Mouse (Mus musculus) NIH3T3 (cell line): ENCODE measurements around the gene Tbc1d8b.

ENCODE experiments used
- DNase-seq: peaks from one replicate; pipeline ENCODE4 v3.0.0-alpha.2; 2012; ENCODE audit warnings: low read depth

Tbc1d8b gene

GRCm38 (mm10) chrX:139780988-139781387 is 96.2 kb downstream of the Tbc1d8b start:
- DNase-seq, result no peak

GRCm38 (mm10) chrX:139781563-139781962 is 96.8 kb downstream of the Tbc1d8b start:
- DNase-seq, result no peak

DNA sequence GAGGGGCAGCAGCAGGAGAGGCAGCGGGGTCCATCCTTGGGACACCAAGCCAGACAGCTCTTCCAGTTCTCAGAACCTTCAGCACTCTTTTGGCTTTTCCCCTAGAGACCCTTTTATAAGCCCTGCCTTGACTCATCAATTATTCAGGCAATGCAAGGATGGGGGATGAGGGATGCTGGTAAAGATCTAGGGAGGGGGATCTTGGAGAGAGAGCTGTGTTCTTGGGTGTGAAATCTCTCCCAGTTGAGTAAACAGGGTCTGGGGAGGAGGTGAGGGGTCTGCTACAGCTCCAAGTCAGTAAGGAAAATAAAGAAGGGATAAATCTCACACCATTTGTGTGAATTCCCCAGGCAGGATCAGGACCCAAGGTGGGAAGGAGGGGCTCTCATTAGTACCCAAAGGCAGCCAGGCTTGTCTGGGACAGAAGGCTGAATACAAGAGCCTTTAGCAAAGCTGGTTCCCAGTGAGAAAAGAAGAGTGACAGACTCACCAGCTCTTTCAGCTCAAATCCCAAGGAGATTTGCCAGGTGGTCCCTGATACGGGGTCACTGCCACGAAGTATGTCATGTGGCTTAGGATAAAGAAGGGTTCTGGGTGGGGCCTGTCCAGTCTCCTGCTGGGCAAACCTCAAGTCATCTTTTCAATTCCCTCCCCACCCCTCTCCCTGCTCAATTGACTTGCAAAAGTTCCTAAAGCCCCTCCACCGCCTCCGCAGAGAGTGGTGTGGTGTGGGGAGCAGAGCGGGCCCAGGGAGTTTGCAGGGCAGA is 97.7 kb downstream of the Tbc1d8b start, which contains the start of gene Ripply1:
Gene Ripply1, minus strand, starts transcription at position 76 of the 767 bp plus-strand sequence.
- DNase-seq, result no peak

DNA sequence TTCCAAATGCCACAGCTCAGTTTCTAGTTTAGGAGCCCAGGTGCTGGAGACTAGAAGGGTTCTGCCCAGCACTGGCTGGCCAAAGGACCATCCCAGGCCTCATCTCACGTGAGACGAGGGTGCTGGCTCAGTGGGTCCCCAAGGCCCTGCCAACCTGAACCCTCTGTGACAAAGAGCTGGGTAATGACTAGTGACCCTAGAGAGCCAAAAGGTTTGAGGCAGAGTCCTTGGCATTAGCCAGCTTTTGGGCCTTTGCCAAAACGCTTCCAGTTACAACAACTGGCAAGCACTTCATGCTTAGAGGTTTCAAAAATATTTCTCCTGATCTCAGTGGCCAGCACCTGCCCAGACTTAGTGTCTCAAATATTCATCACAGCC is 98.2 kb downstream of the Tbc1d8b start:
- peak; percentile 41 for DNase-seq

GRCm38 (mm10) chrX:139785764-139786163 is 101.0 kb downstream of the Tbc1d8b start:
- DNase-seq, result no peak

DNA sequence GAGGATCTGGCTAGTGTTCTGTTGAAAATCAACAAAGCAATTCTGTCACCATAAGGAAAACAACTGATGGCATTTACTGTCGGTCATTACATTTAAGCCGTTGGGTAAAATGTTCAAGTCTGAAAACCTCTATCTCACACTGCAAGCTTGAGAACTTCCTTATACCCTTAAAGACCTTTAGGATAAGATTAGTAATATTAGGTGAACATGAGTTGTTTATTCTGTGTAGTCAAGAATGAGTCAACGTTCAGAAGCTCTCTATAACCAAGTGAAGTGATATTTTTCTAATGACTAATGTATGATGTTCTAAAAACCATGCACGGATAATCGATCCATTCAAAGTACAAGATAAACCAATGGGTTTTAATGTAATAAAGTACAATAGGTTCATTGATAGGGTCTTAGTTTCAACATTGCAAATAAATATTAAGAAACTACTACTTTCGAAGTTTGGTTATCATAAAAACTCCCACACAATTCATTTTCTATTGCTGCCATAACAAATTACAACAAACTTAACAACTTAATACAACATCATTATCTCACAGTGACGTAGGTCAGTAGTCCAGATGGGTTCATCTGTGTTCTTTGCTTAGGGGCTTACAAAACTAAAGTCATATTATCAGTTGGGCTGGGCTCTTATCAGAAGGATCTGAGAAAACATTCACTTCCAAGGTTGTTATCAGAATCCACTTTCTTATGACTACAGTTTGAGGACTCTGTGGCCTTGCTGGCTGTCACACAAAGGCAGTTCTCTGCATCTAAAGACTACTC is 109.5 kb downstream of the Tbc1d8b start:
- no peak for DNase-seq

DNA sequence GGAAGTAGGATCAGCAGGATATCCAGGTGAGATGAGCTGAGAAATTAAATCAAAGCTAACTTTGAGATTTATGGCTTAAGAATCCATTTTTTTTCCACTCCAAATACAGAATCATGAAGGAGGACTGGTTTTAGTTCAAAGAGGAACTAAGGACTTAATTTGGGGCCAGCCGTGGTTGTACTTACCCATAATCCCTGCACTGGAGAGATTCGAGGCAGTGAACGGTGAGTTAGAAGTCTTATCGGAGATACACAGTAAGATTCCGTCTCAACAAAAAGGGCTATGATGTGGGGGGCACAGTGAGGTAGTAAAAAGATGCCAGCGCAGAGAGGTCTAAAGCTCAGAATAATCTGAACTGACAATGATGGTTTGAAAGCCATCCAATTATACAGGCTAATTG is 111.2 kb downstream of the Tbc1d8b start:
- no peak for DNase-seq

DNA sequence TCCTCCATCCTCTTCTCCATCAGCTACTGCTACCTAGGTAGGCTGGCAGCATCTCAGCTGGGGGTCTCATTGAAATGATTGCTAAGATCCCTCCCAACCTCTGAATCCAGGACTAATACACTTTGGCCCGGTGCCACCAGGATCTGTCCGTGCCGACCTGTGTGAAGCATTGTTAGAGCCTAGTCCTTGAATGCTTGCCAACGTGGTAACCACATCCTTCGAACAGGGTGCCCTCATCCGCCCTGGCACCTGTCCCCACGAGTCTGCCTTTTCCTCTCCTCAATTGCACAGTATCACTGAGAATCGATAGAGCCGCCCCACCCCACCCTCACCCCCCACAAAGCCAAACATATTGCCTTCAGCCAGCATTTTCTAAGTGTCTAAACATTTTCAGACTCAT is 113.1 kb downstream of the Tbc1d8b start:
- no peak for DNase-seq

- no peak for DNase-seq
Observed at GRCm38 (mm10) chrX:139799953-139800352, 115.2 kb downstream of the Tbc1d8b start.

DNA sequence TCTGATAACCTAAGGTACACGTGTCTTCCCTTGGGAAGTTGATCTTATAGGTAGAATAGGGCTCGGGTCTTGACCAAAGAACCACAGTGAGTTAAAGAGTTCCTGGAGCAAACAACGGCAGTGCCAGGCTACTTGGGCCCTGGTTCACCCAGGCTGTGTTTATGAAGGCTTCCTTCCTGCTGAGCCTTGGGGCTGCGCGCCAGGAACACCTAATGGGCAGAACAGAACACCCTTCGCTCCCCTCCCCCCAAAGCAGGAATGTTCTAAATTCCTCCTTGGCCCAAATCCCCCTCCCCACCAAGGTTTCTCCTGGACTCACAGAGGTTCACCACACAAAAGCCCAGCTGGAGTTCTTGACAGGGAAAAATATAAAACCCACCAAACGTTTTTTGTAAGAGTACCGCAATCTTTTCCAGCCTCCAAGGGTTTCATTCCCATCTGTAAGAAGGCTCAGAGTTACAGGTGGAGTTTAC is 115.6 kb downstream of the Tbc1d8b start, which contains the start of gene Cldn2:
Gene Cldn2, plus strand, starts transcription at position 423 of the 473 bp plus-strand sequence.
- no peak for DNase-seq
